Mouse (Mus musculus) CH12.LX (cell line): ENCODE results near the gene Il1r1. TPM values are rescaled to one million over a fixed set of nuclear protein-coding genes. Genes with fewer than 3 reads are reported as not detected.

ENCODE experiments used
- DNase-seq: peaks from one replicate; pipeline ENCODE4 v3.0.0-alpha.2; 2013; ENCODE audit errors: extremely low read depth
- H3K27ac ChIP-seq: 2 replicates; pipeline ENCODE4 v1.5.1; 2012; ENCODE audit warnings: low read depth, mild to moderate bottlenecking, control low read depth, moderate library complexity; ENCODE audit not compliant: insufficient read depth
- H3K27me3 ChIP-seq: replicated peaks from 2 replicates; pipeline ENCODE3; 2012; ENCODE audit warnings: inconsistent platforms
- H3K36me3 ChIP-seq, 2 experiments: replicated peaks in 1 of 2; 2 replicates each; pipeline versions ENCODE3 to v1.6.1; 2012; ENCODE audit warnings: inconsistent platforms in 1 of 2, low read length in 1 of 2, mild to moderate bottlenecking in 1 of 2, mixed read lengths in 1 of 2, moderate library complexity in 1 of 2; ENCODE audit not compliant: control insufficient read depth in 1 of 2, insufficient read depth in 1 of 2
- H3K4me1 ChIP-seq, 2 experiments: 2 replicates each; pipeline ENCODE4 v1.6.1; 2012; ENCODE audit warnings: inconsistent platforms in 1 of 2, moderate library complexity in 1 of 2; ENCODE audit not compliant: insufficient read depth in 2 of 2, control insufficient read depth in 1 of 2
- H3K4me2 ChIP-seq: 2 replicates; pipeline ENCODE4 v1.6.1; 2012; ENCODE audit warnings: low read depth, mild to moderate bottlenecking, control low read depth; ENCODE audit not compliant: poor library complexity, insufficient read depth, severe bottlenecking
- H3K4me3 ChIP-seq, 3 experiments: fragments of 150-350 bp in 1 of 3; sonication (generic) in 1 of 3; replicated peaks in 1 of 3; 2 replicates each; pipeline versions ENCODE3 to v1.5.1; 2011 to 2012; ENCODE audit warnings: low read depth in 2 of 3, low read length in 2 of 3, mild to moderate bottlenecking in 2 of 3, moderate library complexity in 2 of 3, control low read depth in 1 of 3, improper control_type of control experiment in 1 of 3, inconsistent platforms in 1 of 3, mixed read lengths in 1 of 3; ENCODE audit not compliant: poor library complexity in 1 of 3
- H3K79me2 ChIP-seq: replicated peaks from 2 replicates; pipeline ENCODE4 v1.6.1; 2012; ENCODE audit warnings: mild to moderate bottlenecking, moderate library complexity; ENCODE audit not compliant: control insufficient read depth, poor library complexity, insufficient read depth, severe bottlenecking; ENCODE audit errors: extremely low read depth
- H3K9ac ChIP-seq: 2 replicates; pipeline ENCODE4 v1.6.1; 2012; ENCODE audit warnings: low read depth, mild to moderate bottlenecking, control low read depth, moderate library complexity; ENCODE audit not compliant: insufficient read depth
- H3K9me3 ChIP-seq: replicated peaks from 2 replicates; pipeline ENCODE3; 2012; ENCODE audit warnings: low read length, inconsistent platforms, mixed read lengths
- BHLHE40 ChIP-seq: IDR thresholded peaks from 2 replicates; pipeline ENCODE4 v1.6.1; 2011; ENCODE audit warnings: mild to moderate bottlenecking, low read depth, low read length, improper control_type of control experiment
- CTCF ChIP-seq, 2 experiments: IDR thresholded peaks in 1 of 2; conservative IDR thresholded peaks in 1 of 2; 2 replicates each; pipeline ENCODE4 v1.5.1; 2011 to 2012; ENCODE audit warnings: low read depth in 2 of 2, low read length in 2 of 2, improper control_type of control experiment in 1 of 2, inconsistent platforms in 1 of 2, mild to moderate bottlenecking in 1 of 2, moderate library complexity in 1 of 2
- E2F4 ChIP-seq: IDR thresholded peaks from 2 replicates; pipeline ENCODE4 v1.6.1; 2011; ENCODE audit warnings: low read depth, low read length, improper control_type of control experiment; ENCODE audit not compliant: insufficient replicate concordance
- EP300 ChIP-seq: IDR thresholded peaks from 2 replicates; pipeline ENCODE4 v1.6.1; 2011; ENCODE audit warnings: low read length, improper control_type of control experiment
- GABPA ChIP-seq: IDR thresholded peaks from 2 replicates; pipeline ENCODE4 v1.6.1; 2012; ENCODE audit warnings: low read depth, low read length, improper control_type of control experiment, inconsistent platforms; ENCODE audit not compliant: insufficient replicate concordance
- HCFC1 ChIP-seq: IDR thresholded peaks from 2 replicates; pipeline ENCODE4 v1.6.1; 2012; ENCODE audit warnings: low read depth, mild to moderate bottlenecking, inconsistent platforms, low read length, improper control_type of control experiment
- IRF4 ChIP-seq: IDR thresholded peaks from 2 replicates; pipeline ENCODE4 v1.6.1; 2014; ENCODE audit warnings: low read depth, mild to moderate bottlenecking, inconsistent platforms, low read length, improper control_type of control experiment
- JUND ChIP-seq: conservative IDR thresholded peaks from 2 replicates; pipeline ENCODE4 v1.6.1; 2011; ENCODE audit warnings: low read depth, low read length, improper control_type of control experiment
- MAX ChIP-seq: IDR thresholded peaks from 2 replicates; pipeline ENCODE4 v1.6.1; 2011; ENCODE audit warnings: low read length, improper control_type of control experiment
- MEF2A ChIP-seq: IDR thresholded peaks from 2 replicates; pipeline ENCODE4 v1.6.1; 2014; ENCODE audit warnings: low read depth, mild to moderate bottlenecking, inconsistent platforms, low read length, improper control_type of control experiment, borderline replicate concordance
- MXI1 ChIP-seq: IDR thresholded peaks from 2 replicates; pipeline ENCODE4 v1.6.1; 2011; ENCODE audit warnings: mild to moderate bottlenecking, low read depth, low read length, improper control_type of control experiment
- MYC ChIP-seq: IDR thresholded peaks from 2 replicates; pipeline ENCODE4 v1.6.1; 2011; ENCODE audit warnings: low read depth, mild to moderate bottlenecking, improper control_type of control experiment, low read length
- NELFE ChIP-seq: IDR thresholded peaks from 2 replicates; pipeline ENCODE4 v1.6.1; 2011; ENCODE audit warnings: low read depth, low read length, improper control_type of control experiment
- PAX5 ChIP-seq: IDR thresholded peaks from 2 replicates; pipeline ENCODE4 v1.6.1; 2012; ENCODE audit warnings: low read length, inconsistent platforms, mixed read lengths
- RAD21 ChIP-seq: IDR thresholded peaks from 2 replicates; pipeline ENCODE4 v1.6.1; 2011; ENCODE audit warnings: low read depth, mild to moderate bottlenecking, low read length, improper control_type of control experiment, moderate library complexity
- RCOR1 ChIP-seq: conservative IDR thresholded peaks from 2 replicates; pipeline ENCODE4 v1.6.1; 2012; ENCODE audit warnings: low read depth, mild to moderate bottlenecking, inconsistent platforms, low read length, improper control_type of control experiment
- SMC3 ChIP-seq: IDR thresholded peaks from 2 replicates; pipeline ENCODE4 v1.6.1; 2011; ENCODE audit warnings: low read depth, low read length, improper control_type of control experiment
- TBP ChIP-seq: conservative IDR thresholded peaks from 2 replicates; pipeline ENCODE4 v1.6.1; 2011; ENCODE audit warnings: low read depth, low read length, improper control_type of control experiment
- TCF12 ChIP-seq: IDR thresholded peaks from 2 replicates; pipeline ENCODE4 v1.6.1; 2014; ENCODE audit warnings: low read depth, mild to moderate bottlenecking, inconsistent platforms, low read length, improper control_type of control experiment
- USF1 ChIP-seq: IDR thresholded peaks from 2 replicates; pipeline ENCODE4 v1.6.1; 2014; ENCODE audit warnings: low read depth, mild to moderate bottlenecking, inconsistent platforms, low read length, improper control_type of control experiment
- USF2 ChIP-seq: conservative IDR thresholded peaks from 2 replicates; pipeline ENCODE4 v1.6.1; 2011; ENCODE audit warnings: low read depth, low read length, improper control_type of control experiment
- ZC3H11A ChIP-seq: IDR thresholded peaks from 2 replicates; pipeline ENCODE4 v1.6.1; 2012; ENCODE audit warnings: low read depth, mild to moderate bottlenecking, inconsistent platforms, low read length, improper control_type of control experiment
- ZKSCAN1 ChIP-seq: IDR thresholded peaks from 2 replicates; pipeline ENCODE4 v1.6.1; 2012; ENCODE audit warnings: low read depth, inconsistent platforms, low read length, improper control_type of control experiment, borderline replicate concordance
- ZMIZ1 ChIP-seq: IDR thresholded peaks from 2 replicates; pipeline ENCODE4 v1.6.1; 2012; ENCODE audit warnings: low read depth, mild to moderate bottlenecking, inconsistent platforms, low read length, improper control_type of control experiment
- ZNF384 ChIP-seq: IDR thresholded peaks from 2 replicates; pipeline ENCODE4 v1.6.1; 2012; ENCODE audit warnings: low read depth, low read length, improper control_type of control experiment, inconsistent platforms
- dilution Hi-C: fragments of 300-500 bp; cut with MboI; formaldehyde crosslinking; loops from 2 replicates; pipeline ENCODE4 v1.14.3; 2020; ENCODE audit warnings: low sequenced_read_pairs; ENCODE audit not compliant: extremely low pct_unique_long_range_greater_than_20kb, extremely low pct_ligation_motif_present
- in situ Hi-C: fragments of 300-500 bp; cut with MboI; formaldehyde crosslinking; loops from 3 replicates; pipeline ENCODE4 v1.14.3; 2019; ENCODE audit warnings: low sequenced_read_pairs, low pct_ligation_motif_present, low pct_unique_long_range_greater_than_20kb, mixed read lengths
- polyA plus RNA-seq: library from polyadenylated mRNA; unstranded; fragments of >175 nt; gene quantifications from 2 replicates; pipeline ENCODE4 v1.2.1, GENCODE M21; 2012; ENCODE audit warnings: low read depth; ENCODE audit not compliant: insufficient read length
- total RNA-seq, 2 experiments: library from RNA; depleted of rRNA; stranded (reverse); fragments of 300-350 nt in 1 of 2; fragments of >200 nt in 1 of 2; gene quantifications; 2 replicates each; pipeline ENCODE4 v1.2.3; 2012 to 2014

The Il1r1 gene
- total and polyA plus RNA-seq, 3 experiments, result 0.04 TPM; not detected in 2

DNA sequence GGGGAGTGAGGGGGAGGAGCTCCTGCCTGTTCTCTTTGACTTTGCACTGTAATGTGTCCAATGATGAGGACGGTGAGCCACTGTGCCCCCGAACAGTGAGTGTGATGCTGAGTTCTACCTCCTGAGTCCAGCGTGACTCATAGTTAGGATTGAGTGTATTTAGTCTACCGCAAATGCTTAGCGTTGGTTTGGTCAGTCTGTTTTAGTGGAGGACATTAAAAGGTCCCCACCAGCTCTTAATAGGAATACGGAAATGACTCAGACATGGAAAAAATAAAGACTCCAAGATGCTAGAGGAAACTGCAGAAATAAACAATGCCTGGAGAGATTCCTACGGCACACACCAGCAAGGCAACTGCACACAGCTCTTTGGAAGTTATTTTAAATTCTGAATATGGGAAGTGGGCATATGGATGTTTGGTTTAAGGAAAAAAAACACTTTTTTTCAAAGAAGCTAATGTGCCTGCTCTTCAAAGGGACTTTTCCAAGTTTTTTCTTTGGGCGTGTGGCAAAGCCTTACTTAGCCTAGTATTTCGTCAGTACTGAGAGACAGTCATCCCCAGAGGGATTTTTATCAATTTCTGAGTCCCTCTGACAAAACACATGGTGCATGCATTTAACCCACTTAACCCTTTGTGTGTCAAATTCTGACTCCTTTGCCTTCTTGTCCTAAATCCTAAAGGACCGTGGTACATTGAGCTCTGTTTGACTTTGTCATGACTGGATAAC lies 50.6 kb downstream of the Il1r1 start:
- Histone ChIP-seq H3K36me3 (no peaks in the 10 kb centered on the region), H3K27me3 (no peaks in the 10 kb centered on the region), H3K4me3 (no peak overlapping the region), H3K79me2 (no peaks in the 10 kb centered on the region), H3K4me1 (no peaks in the 10 kb centered on the region), H3K9me3 (no peaks in the 10 kb centered on the region), H3K27ac (no peak overlapping the region), H3K4me2 (no peak overlapping the region), H3K9ac (no peak overlapping the region)
- DNase-seq, result no peak
- in situ Hi-C loops (no loop called here), dilution Hi-C loops (no loop called here)
- no peak for TF ChIP-seq ZC3H11A
- TF ChIP-seq ZNF384, result no peak
- TF ChIP-seq MXI1, result no peak
- no peak for TF ChIP-seq MEF2A
- no peak for TF ChIP-seq SMC3
- TF ChIP-seq HCFC1, result no peak
- no peak for TF ChIP-seq TBP
- no peak for TF ChIP-seq E2F4
- TF ChIP-seq ZMIZ1, result no peak
- no peak for TF ChIP-seq IRF4

- Histone ChIP-seq H3K36me3 (no peaks in the 10 kb centered on the region), H3K4me2 (no peak overlapping the region), H3K27ac (no peak overlapping the region), H3K4me1 (no peaks in the 10 kb centered on the region), H3K9me3 (no peaks in the 10 kb centered on the region), H3K4me3 (no peak overlapping the region), H3K79me2 (no peaks in the 10 kb centered on the region), H3K9ac (no peak overlapping the region), H3K27me3 (no peaks in the 10 kb centered on the region)
- no peak for DNase-seq
- in situ Hi-C loops, result no loop called here
- no peak for TF ChIP-seq CTCF (conservative IDR thresholded peaks at IDR 0.05 in 1 of 2, IDR thresholded peaks at IDR 0.05 in 1 of 2; ENCODE audit: low read depth in 2 of 2, low read length in 2 of 2)
- TF ChIP-seq MXI1, result no peak
- TF ChIP-seq RAD21, result no peak
- TF ChIP-seq PAX5, result no peak
- TF ChIP-seq MYC, result no peak
- TF ChIP-seq JUND, result no peak
- TF ChIP-seq ZKSCAN1, result no peak
- no peak for TF ChIP-seq BHLHE40
- TF ChIP-seq USF2, result no peak
- TF ChIP-seq EP300, result no peak
- no peak for TF ChIP-seq TBP
- no peak for TF ChIP-seq NELFE
- no peak for TF ChIP-seq GABPA
- no peak for TF ChIP-seq RCOR1
- no peak for TF ChIP-seq USF1
- no peak for TF ChIP-seq TCF12
- no peak for TF ChIP-seq MAX
- TF ChIP-seq HCFC1, result no peak
- dilution Hi-C loops, result no loop called here
Measured at GRCm38 (mm10) chr1:40277944-40278343, 53.1 kb downstream of the Il1r1 start.
